Mouse (Mus musculus) stomach, postnatal 0 days (tissue): ENCODE data around the gene Hyal1.

ENCODE experiments used
- CTCF ChIP-seq: IDR thresholded peaks from 2 replicates; pipeline ENCODE4 v1.5.1; 2016; ENCODE audit warnings: antibody characterized with exemption, low read depth, mild to moderate bottlenecking, moderate library complexity
- EP300 ChIP-seq: optimal IDR thresholded peaks from 2 replicates; pipeline ENCODE3; 2016; ENCODE audit warnings: antibody characterized with exemption

DNA sequence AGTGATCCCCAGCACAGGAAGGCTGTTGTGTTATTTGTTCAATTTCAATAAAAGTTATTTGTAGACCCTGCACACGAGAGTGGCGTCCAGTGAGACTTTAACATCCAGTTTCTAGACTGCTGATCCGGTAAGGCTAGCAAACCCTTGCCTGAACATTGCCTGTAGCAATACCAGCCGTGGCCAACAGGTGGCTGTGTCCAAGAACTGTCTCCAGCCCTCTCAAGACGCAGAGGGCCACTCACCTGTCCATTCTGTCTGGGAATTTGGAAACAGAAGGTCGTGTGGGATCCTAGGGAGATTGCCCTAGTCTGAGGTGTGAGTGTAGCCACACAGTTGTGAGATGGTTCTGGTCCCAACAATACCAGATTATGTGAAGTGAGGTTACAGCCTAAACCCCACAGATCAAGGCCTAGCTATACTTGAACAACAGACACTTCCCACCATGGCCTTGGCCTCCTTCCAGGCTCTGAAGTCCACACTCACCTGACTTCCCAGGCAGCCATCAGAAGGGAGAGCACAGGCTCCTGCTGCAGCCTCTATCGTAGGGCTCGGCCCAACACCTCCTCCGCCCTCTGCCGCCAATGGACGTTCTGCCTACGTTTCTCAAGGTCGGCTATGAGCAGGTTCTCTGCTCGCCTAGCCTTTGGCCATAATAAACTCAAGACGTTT lies 10.6 kb upstream of the Hyal1 start:
- TF ChIP-seq CTCF, result peak; percentile 88
- no peak for TF ChIP-seq EP300
